Mouse (Mus musculus) lung, postnatal 36 days (tissue): Measurements from ENCODE around the gene Ermp1.

ENCODE experiments used
- DNase-seq: peaks from one replicate; pipeline ENCODE4 v3.0.0; 2022; ENCODE audit warnings: mixed read lengths

Ermp1 gene

GRCm38 (mm10) chr19:29660835-29661764 lies 12.9 kb upstream of the Ermp1 start:
- no peak for DNase-seq

GRCm38 (mm10) chr19:29659705-29660104 lies 11.5 kb upstream of the Ermp1 start:
- no peak for DNase-seq

GRCm38 (mm10) chr19:29658836-29659235 lies 10.6 kb upstream of the Ermp1 start:
- no peak for DNase-seq

DNA sequence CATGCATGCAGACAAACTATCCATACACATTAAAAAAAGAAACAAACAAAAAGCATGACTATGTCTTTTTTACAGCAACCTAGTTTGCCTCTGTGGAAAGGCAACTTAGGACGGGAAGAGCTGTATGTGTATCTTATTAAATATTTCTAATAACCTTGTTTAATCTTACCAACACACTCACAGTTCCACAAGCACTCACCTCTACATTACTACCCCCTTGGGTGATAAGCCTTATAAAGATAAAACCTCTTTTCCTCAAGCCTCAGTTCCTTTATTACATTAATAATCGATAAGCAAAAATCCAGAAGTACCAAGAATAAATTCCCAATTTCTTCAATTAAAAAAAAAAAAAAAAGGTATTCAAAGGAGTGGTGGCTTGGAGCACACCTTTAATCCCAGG lies 9.3 kb upstream of the Ermp1 start:
- DNase-seq = no peak

DNA sequence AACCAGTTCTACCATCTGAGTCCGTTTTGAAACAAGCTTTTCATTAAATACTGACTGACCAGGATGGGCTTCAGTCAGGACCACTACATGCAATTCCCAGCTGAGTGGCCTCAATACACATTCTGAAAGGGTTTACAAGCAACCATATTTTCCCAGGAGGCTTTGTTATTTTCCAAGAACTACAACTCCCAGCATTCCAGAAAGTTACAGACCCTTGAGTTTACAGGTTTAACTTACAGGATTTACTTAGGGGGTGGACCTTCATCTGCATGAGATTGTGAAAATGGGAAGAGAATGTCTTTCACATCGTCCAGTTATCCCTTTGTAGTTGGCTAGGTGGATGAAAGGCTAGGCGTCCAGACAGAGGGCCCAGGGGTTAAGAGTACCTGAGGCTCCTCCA lies 8.8 kb upstream of the Ermp1 start:
- DNase-seq = no peak

GRCm38 (mm10) chr19:29656620-29657019 lies 8.4 kb upstream of the Ermp1 start:
- DNase-seq = no peak

GRCm38 (mm10) chr19:29656029-29656428 lies 7.8 kb upstream of the Ermp1 start:
- DNase-seq = no peak

DNA sequence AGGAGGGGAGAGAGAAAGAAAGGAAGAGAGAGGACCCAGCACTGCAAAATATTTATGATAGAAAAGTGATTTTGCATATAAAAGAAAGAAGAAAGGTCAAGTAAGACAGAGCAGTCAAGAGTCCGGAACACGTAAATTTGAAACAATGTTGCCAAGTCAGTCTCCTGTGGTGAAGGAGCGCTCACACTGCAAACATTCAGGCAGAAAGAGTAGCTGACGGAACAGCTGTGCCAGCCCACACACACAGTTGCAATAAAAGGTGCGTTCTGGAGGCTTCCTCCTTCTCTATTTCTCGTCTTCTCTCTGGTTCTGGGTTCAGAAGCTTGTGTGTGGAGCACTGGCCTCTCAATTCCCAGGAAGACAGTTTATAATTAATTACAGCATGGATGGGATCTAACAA lies 6.9 kb upstream of the Ermp1 start:
- DNase-seq = no peak

DNA sequence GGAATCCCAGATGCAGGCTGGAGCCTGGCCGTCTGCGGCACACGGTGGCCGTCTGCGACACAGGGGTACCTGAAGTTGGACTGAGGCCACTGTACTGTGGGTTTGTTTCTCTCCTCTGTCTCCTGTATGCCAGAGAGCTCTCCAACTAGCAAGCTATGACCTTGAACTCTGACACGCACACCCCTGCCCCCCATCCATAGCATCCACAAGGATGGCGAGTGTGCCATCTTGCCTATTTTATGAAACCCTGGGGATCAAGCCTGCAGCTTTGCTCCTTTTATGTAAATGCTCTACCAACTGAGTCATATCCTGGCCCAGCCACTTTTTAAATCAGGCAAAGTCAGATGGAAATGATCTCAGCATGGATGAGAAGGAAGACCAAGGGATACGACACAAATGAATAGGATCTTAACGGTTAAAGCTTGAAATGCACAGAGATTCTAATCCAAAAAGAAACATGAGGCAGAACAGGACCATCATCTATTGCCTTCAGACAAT lies 5.6 kb upstream of the Ermp1 start:
- DNase-seq = no peak

- no peak for DNase-seq
These were observed 1.5 kb upstream of the Ermp1 start for GRCm38 (mm10) chr19:29649683-29650082.

DNA sequence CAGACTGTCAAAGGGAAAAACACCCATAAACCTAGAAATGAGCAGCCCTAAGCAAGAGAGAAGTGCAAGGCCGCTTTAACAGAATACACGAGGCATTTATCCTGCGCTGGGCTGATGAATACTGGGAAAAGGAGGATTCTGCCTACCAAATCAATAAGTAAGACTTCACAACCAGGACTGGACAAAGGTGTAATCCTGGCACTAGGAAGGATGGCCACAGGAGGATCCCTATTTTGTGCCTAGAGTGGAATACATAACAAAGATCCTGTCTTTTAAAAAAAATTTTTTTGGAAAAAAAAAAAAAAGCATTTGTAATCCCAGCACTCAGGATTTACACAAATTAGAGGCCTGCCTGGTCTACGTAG lies 317 bp upstream of the Ermp1 start:
- no peak for DNase-seq

DNA sequence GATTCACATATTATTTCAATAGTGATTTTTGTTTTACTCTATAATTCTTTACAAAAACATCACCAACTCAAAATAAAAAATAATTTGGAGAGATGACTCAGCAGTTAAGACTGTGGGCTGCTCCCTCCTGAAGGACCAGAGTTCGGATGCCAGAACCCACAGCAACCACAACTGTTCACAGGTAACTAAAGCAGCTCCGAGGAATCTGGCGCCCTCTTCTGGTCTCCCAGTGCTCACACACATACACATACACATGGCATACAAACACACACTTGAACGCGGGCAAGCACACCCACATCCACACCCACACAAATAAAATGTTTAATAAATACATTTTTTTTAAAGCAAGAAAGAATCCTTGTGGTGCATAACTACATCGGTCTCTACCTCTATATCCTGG lies 3.5 kb downstream of the Ermp1 start:
- no peak for DNase-seq

GRCm38 (mm10) chr19:29643194-29643922 lies 4.9 kb downstream of the Ermp1 start:
- no peak for DNase-seq

GRCm38 (mm10) chr19:29642211-29642610 lies 6.0 kb downstream of the Ermp1 start:
- DNase-seq = no peak

GRCm38 (mm10) chr19:29641510-29641909 lies 6.7 kb downstream of the Ermp1 start:
- DNase-seq = no peak

DNA sequence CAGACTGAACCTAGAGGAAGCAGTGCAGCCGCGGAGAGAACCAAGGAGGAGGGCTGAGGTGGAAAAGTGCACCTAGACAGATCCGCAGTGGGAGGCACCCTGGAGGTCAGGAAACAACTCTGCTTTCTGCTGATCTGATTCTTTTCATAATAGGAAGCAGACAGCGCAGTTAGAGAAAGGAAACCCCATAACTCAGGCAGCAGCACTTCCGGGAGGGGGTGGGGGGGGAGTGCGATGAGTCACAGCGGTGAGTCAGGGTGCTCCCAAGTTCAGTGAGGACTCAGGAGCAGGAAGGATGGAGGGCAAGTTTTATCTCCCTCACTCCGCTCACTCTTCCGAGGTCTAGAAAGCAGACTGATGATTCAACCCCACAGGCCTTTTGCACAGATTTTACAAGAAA lies 7.2 kb downstream of the Ermp1 start:
- peak; percentile 27 for DNase-seq

GRCm38 (mm10) chr19:29612102-29612501 lies 36.1 kb downstream of the Ermp1 start:
- DNase-seq = no peak

GRCm38 (mm10) chr19:29610907-29611306 lies 37.3 kb downstream of the Ermp1 start:
- peak; percentile 22 for DNase-seq

- no peak for DNase-seq
These were observed 40.0 kb downstream of the Ermp1 start for GRCm38 (mm10) chr19:29608212-29608611.

GRCm38 (mm10) chr19:29607521-29607920 lies 40.7 kb downstream of the Ermp1 start:
- no peak for DNase-seq

- DNase-seq = no peak
These were observed 43.6 kb downstream of the Ermp1 start for GRCm38 (mm10) chr19:29604653-29605052.

DNA sequence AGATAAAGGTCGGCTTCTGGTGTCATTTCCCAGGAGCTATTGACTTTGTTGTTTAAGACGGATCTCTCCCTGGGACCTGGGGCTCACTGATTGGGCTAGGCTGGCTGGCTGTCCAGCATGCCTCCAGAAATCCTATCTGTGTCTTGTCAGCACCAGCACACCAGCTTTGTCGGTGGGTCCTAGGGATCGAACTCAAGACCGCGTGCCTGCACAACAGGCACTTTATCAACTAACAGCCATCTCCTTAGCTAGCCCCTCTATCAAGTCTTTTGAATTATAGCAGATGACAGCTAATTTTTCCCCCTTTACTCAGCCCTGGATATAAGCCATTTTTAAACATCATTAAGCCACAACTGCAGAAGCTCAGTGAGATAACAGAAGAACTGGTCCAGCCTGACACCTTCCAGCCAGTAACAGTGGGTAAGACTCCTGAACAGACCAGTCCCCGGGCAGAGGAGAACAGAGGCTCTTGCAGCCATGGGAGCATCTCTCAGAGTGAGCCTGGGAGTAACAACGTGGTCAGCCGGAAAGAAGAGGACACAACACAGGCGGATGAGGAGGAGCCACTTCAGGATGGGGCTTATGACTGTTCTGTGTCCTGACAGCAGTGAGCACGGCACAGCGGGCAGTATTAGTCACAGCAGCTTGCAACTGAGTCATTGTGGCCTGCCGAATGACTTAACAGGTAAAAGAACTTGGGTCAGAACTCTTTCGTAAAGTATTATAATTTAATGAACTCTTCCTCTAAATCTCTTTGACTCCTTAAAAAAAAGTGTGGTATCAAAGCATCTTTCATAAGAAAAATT lies 44.5 kb downstream of the Ermp1 start:
- DNase-seq = no peak

- DNase-seq = no peak
These were observed 49.2 kb downstream of the Ermp1 start for GRCm38 (mm10) chr19:29598981-29599380.
